17 mouse cellular contexts compared by ENCODE assay signal in genomic region chr5:90298396-90298795, GRCm38 (mm10).
"Had no signal": no experiment of that assay in that cellular context is flagged by ENCODE, and none has a peak within 500 bp of the region (broad histone marks: within the 10 kb centered on the region; RNA-seq: fewer than 3 reads in every experiment).

No protein-coding gene starts in this region.

- H3K4me2 ChIP-seq: neural tube, embryonic 12.5 days; neural tube, embryonic 13.5 days; neural tube, embryonic 15.5 days; stomach, embryonic 15.5 days had no signal

- H3K4me3 ChIP-seq: neural tube, embryonic 12.5 days; neural tube, embryonic 13.5 days; neural tube, embryonic 15.5 days; stomach, embryonic 15.5 days had no signal

- H3K27me3 ChIP-seq: neural tube, embryonic 12.5 days; neural tube, embryonic 13.5 days; neural tube, embryonic 15.5 days; stomach, embryonic 15.5 days had no signal

- DNase-seq: retina, postnatal 1 day; right cerebral cortex, adult 18-20 months; right cerebral cortex, postnatal 14 days; right cerebral cortex, postnatal 25 days; right cerebral cortex, postnatal 4 days; spleen, adult 18-20 months; thymus, adult 18-20 months; thymus, adult 2 months; thymus, postnatal 14 days; thymus, postnatal 25 days; thymus, postnatal 36 days; thymus, postnatal 4 days had no signal

- H3K4me1 ChIP-seq: neural tube, embryonic 12.5 days; neural tube, embryonic 15.5 days; stomach, embryonic 15.5 days had no signal

- H3K9me3 ChIP-seq: neural tube, embryonic 12.5 days; neural tube, embryonic 13.5 days; neural tube, embryonic 15.5 days; stomach, embryonic 15.5 days had no signal

- H3K27ac ChIP-seq: neural tube, embryonic 12.5 days; neural tube, embryonic 13.5 days; neural tube, embryonic 15.5 days; stomach, embryonic 15.5 days; stomach, postnatal 0 days had no signal

- H3K9ac ChIP-seq: neural tube, embryonic 12.5 days; neural tube, embryonic 13.5 days; neural tube, embryonic 15.5 days; stomach, embryonic 15.5 days had no signal
